Mouse (Mus musculus): ENCODE measurements around the gene Ripor3.
A peak's percentile ranks its signal among the peaks of the same experiment; 100 is the strongest.

- TF ChIP-seq CTCF (IDR thresholded peaks at IDR 0.05; ENCODE audit: extremely low read depth, insufficient read depth, insufficient read length, insufficient replicate concordance) (peak; percentile 72; the same call in 1 of the 2 replicates), POLR2A (IDR thresholded peaks at IDR 0.05; ENCODE audit: low read depth, low read length) (no peak)
These were observed 6.6 kb upstream of the Ripor3 start for GRCm38 (mm10) chr2:168016951-168017391.

Data from spleen, adult 2 months (tissue).